Mouse (Mus musculus): ENCODE measurements around the gene Impg1. TPM values are rescaled to one million over a fixed set of nuclear protein-coding genes. Genes with fewer than 3 reads are reported as not detected.

Impg1 gene
- polyA plus RNA-seq, 1 experiment: not detected

DNA sequence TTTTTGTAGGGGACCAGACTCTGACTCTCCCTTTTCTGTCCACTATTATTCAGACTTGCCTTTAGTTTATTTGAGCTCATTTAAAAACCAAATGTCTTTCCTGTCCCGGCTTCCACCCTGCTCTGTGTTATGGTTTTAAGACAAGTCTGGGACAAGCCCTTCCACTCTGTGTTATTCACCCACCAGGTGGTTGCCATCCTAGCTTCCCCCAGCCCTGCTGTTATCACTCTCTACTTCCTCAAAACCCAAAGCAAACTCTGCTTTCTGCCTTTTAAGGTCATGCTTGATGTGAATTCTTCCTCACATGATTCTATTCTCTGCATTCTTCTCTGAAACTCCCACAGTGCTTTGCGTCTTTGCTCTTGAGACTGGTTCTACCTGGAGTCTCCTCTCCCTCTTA, 96.6 kb downstream of the Impg1 start:
- no peak for TF ChIP-seq GATA1 (IDR thresholded peaks at IDR 0.05; ENCODE audit: low read length)

DNA sequence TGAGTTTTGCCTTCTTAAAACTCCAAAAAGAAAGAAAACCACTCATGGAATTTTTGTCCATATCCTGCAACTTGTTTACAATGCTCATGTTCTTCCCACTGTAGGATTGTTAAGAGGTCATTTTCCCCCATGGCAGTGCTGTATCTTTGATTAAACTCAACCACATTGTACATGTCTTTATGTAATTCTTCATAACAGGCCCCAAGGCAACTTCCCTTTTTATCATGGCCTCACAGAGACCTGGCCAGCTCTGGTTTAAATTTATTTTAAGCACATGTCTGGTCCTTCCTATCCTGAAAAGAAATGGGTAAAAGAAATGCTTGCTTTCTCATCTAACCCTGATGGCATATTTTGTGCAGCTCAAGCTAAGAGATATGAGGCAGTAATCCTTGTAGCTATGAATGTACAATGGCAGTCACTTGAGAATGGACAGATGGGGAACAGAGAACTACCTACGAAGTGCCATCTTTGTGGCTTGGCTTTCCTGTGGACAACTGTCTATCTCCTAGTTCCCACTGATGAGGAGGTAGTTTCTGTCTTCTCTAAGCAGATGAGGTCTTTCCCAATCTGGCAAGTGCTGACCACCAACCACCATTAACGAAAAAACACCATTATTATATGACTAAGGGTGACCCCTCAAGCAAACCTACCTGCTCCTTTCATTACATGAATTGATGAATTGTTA, 97.6 kb downstream of the Impg1 start:
- TF ChIP-seq GATA1 (IDR thresholded peaks at IDR 0.05; ENCODE audit: low read length): no peak

DNA sequence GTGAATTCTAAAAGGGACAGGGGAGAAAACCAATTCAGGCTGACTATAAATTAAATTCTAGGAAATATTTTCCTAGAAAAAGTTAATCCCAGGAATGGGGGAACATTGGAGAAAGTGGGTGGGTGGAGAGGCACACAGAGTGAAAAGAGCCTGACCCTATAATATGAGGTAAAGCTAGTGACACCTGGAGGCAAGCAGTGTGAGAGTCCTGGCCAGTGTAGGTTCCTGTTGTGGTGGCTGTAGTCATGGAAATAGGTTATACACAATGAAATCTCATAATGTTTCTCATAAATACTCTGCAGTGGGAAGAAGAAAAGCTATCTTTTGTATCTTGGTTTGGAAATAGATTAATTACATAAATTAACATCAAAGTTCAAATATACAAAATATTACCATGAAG, 105.2 kb downstream of the Impg1 start:
- TF ChIP-seq GATA1 (IDR thresholded peaks at IDR 0.05; ENCODE audit: low read length): no peak

DNA sequence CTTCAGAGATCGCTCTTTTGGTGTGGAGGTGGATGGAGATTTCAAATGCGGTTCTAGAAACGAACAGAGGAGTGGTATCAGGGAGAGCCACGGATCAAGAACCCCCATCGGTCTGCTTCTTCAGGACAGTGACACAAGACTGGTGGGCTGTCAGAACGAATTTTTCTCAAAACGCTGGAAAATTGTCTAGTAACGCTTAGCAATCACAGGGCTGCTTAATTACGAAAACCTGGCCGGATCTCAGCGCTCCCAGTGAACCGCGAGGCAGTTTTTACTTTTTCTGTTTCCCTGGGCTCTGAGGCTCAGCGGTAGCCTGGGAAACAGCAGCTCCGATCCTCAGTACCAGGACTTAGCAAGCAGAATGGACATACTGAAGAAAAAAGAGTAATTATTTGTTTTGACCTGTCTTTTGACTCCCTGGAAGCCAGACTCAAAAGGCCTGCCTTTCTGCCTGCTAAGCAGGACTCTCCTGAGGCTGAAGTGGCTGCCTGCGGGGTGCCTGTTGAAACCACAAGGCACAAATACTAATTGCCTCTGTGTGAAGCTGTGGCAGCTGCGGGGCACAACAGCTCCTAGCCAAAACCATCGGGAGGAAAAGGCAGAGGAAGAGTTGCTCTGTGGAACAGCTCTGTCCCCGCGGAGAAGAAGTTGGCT, 113.5 kb downstream of the Impg1 start:
- TF ChIP-seq GATA1 (IDR thresholded peaks at IDR 0.05; ENCODE audit: low read length): no peak

DNA sequence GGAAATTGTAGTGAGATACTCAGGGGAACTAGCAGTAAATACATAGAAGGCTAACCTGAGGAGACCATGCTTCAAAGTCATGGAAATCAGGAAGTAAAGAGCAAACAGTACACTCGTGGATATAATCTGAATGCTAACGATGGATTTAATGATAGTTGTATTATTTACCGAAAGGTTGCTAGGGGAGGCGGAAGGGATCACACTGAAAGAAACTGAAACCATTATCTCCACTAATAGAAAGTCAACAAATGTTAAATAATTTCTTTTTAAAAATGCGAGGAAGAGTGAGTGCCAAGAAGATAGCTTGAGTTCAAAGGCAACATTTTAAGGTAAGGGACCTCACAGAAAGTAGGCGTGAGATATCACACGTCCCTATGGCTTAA, 114.0 kb downstream of the Impg1 start:
- no peak for TF ChIP-seq GATA1 (IDR thresholded peaks at IDR 0.05; ENCODE audit: low read length)

DNA sequence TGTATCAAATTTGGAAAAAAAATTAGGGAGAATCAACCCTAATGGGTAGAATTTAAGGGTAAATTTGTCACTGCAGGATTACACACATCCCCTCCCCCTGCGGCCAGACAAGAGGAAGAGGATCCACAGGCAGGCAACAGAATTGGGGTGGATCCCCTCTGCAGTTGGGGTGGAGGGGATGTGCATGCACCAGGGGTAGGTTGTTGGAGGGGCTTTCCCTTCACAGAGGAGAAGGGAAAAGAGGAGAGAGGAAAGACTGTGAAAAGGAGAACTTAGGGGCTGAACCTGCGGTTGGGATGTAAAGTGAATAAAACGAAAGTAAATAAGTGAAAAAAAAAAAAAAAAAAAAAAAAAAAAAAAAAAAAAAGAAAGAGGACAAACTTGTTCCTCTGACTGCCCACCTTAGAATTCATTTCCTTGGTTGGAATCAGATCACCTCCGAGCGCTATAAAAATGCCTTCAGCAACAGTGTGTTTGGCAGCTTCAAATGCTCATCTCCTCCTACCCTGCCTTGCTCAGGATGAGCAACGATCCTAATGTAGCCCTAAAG, 120.8 kb downstream of the Impg1 start:
- TF ChIP-seq GATA1 (IDR thresholded peaks at IDR 0.05; ENCODE audit: low read length): no peak

DNA sequence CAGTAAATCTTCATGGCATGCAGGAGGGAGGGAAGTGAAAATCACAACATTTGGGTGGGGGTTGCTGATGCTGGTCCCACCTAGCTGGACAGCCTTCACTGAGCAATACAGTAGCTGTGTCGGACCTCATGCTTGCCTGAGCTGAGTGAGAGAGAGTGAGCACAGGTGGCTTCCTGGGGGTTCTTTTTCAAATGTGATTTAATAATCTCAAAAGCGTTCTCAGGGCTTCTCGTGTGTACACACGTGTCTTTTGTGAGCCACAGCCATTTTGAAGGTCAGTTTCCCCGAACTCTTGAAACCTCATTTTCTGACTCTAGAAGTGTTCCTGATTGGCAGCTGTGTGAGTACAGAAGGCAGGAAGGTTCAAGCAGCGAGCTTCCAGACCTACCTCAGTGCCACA, 122.8 kb downstream of the Impg1 start:
- no peak for TF ChIP-seq GATA1 (IDR thresholded peaks at IDR 0.05; ENCODE audit: low read length)

DNA sequence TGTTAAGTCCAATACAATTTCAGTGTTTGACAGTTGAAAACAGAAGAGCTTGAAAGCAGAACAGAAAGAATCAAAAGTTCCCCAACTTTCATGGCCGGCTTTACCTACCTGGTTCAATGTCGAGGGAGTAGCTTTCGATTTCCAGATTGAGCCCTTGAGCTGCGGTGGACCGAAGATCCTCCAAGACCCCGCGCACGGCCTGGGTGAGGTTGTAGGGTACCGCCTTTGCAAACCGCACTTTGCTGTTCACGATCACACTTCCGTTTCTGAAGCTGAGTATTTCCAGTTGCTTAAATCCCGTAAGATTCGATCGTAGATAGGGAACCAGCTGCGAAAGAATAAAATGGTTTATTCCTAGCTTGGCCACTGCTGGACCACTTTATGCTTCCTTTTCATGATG, 123.5 kb downstream of the Impg1 start:
- no peak for TF ChIP-seq GATA1 (IDR thresholded peaks at IDR 0.05; ENCODE audit: low read length)

DNA sequence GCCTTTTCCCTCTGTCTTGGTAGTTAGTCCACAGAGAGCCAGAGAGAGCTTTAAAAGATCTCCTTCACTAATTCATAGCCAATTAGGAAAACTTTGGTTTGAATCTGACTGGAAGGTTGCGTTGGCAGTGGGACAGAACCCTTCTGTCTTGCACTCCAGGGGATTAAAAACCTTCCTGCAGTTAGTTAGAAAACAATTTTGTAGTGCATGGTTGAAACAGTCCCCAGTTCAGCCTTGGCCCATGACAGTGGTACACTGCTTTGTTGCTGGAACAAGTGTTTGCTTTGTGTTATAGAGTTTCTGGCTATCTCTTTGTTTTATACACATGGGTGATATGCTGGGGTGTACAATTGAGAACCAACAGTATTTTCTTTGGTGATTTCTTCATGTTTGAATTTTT, 124.4 kb downstream of the Impg1 start:
- TF ChIP-seq GATA1 (IDR thresholded peaks at IDR 0.05; ENCODE audit: low read length): no peak

DNA sequence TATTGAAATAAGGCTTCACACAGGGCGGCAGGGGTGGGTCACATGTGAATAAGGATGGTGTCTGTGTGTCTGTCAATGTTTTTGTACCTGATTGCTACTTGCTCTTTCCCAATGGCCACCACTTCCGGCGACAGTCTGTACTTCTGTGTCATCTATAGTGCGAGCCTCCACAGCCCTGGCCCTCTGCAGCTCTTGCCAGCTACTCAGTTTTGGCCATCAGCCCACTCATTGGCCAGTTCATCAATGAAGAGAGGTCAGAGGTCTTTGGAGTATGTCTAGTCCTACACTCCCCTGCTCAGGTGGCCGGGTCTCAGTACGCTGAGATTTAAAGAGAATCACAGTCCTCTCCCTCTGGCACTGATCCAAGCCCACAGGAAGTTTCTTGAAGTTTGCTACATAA, 127.3 kb downstream of the Impg1 start:
- TF ChIP-seq GATA1 (IDR thresholded peaks at IDR 0.05; ENCODE audit: low read length): no peak

DNA sequence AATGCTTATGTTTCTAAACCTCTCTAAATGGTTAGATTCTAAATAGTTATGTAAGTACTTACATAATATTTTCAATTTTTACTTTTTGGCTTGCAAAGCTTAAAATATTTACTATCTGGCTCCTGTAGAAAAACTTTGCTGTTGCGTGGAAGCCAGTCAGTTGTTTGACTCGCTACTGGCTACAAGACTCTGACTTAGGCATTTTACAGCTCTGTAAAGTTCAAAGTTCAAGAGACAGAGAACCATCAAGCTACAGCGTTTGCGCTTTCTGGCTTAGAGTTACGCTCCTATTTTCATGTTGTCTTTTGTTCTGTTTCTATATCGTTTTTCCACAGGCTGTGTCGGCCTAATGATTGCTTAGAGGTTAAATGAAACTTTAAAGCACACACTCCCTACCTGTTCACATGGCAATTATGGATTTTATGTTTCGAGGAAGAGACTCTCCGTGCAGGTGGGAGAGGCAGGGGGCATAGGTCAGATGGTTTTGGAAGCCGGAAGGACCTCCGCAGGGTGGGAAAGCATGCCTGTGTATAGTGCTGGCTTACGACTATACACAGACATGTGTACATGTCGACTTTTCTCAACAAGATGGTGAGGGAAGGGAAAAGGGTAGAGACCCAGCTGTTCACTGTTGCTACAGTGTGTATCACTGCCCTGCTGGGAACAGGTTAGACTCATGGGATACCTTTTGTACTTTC, 129.5 kb downstream of the Impg1 start:
- no peak for TF ChIP-seq GATA1 (IDR thresholded peaks at IDR 0.05; ENCODE audit: low read length)

DNA sequence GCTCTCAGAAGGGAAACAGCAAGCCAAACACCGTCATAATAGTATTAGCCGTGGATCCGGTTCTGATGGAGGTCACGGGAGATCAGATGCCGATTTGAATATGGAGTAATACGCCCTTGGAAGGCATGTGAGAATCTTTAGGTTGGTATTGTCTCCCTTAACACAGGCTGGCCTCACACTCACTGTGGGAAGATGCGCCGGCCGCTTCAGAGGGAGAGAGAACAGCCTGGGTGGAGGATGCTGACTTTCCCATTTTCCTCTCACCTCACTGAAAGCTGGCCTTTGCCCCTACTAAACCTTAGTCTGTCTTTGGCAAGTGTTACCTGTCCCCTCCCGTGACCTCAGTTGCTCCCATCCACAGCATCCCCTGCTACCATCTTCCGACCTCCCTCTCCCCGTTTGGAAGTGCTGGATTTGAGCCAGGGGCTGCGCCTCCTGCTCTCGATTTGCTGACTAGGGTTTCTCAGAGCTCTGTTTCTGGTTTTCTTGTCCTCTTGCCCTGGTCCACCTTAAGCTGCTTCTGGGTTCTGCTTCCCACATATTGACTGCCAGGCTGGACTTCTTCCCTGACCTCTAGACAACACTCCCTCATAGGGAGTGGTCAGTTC, 131.2 kb downstream of the Impg1 start:
- TF ChIP-seq GATA1 (IDR thresholded peaks at IDR 0.05; ENCODE audit: low read length): no peak

DNA sequence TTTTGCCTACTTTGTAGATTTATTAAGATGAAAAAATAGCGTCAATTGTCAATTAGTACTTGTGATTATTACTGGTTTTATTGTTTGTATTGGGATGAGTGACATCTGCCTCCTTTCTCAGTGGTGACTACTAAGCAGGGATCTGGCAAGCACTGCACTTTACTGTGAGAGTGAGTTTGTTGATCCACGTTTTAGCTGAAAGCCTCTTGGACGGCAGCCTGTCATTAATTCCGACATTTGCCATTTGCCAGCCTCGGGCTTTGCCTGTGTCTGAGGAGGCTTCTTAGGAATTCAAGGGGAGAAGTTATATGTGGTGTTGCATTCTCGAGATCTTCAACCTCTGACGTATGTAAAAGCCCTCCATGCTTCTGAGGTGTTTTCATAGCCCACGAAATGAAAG, 131.8 kb downstream of the Impg1 start:
- TF ChIP-seq GATA1 (IDR thresholded peaks at IDR 0.05; ENCODE audit: low read length): no peak

DNA sequence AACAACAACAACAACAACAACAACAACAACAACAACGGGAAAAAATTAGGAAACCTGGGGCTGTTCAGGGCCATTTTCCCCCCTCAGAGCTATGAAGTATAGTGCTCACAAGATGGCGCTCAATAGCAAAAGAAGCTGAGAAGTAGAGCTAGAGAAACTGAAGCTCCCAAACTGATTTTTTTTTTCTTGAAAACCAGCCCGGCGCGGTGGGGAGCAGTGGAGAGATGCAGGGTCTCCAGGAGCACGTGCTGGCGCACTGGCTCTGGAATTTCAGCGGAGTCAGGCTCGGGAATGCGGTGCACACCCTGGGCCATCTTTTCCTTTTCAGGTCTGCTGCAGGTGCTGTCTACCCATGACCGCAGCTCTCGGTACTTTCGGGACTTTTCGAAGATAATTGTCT, 133.1 kb downstream of the Impg1 start:
- TF ChIP-seq GATA1 (IDR thresholded peaks at IDR 0.05; ENCODE audit: low read length): no peak

DNA sequence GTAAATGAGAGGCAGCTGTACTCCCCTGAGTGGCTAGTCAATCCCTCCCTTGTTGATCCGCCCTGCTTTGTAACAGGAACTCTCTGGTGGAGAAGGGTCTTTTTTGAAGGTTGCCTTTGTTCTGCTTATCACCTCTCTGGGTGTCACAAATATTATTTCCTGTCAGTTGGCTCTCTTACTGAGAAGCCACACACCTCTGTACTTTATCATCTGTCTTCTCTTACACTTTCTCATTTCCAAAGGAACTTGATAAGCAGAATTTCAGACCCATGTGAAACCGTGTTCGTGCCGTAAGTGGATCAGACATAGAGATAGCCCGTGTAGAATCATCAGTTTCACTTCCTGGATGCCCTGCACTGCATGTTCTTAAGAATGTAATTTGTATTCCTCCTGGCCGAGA, 147.3 kb downstream of the Impg1 start:
- TF ChIP-seq GATA1 (IDR thresholded peaks at IDR 0.05; ENCODE audit: low read length): no peak

DNA sequence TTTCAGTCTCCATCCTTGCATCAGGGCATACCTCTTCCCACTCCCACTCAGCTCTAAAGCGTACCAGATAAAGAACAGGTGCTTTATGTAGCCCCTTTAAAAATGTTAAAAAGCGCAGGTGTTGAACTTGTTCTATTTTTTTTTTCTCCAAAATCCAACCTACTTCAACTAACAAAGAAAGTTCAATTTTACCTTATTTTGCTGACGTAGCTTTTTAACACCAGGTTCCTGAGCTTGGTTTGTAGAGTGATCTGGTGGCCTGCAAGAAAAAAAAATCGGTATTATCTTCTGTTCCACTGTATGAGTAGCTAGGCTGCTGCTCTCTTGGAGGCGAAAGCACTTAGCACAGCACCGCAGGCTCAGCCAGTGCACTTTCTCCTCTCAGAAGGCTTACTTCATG, 149.4 kb downstream of the Impg1 start:
- TF ChIP-seq GATA1 (IDR thresholded peaks at IDR 0.05; ENCODE audit: low read length): no peak
